Mouse (Mus musculus): ENCODE measurements at regions not wholly inside any gene's neighbourhood (a gene's known extent, or its start where the extent isn't known, plus 50 kb on each side); places are given as distances from the start of the nearest gene placed in this dataset.

GRCm38 (mm10) chr1:23168504-23168903 is 66.5 kb upstream of the 4933415F23Rik start:
- no peak overlapping the region for H3K27ac ChIP-seq (ENCODE audit: control insufficient read depth, insufficient read depth, low read depth, low read length)
- no peak for TF ChIP-seq POLR2A (IDR thresholded peaks at IDR 0.05; ENCODE audit: control insufficient read depth, low read depth, low read length)
- no peak for TF ChIP-seq CTCF (IDR thresholded peaks at IDR 0.05; ENCODE audit: control insufficient read depth, insufficient read depth, insufficient replicate concordance, low read depth, low read length)
- H3K27me3 ChIP-seq (ENCODE audit: control insufficient read depth, insufficient read depth, low read length): no peaks in the 10 kb centered on the region
- no peaks in the 10 kb centered on the region for H3K4me1 ChIP-seq (ENCODE audit: control insufficient read depth, insufficient read depth, low read length)
- H3K36me3 ChIP-seq (ENCODE audit: control insufficient read depth, insufficient read depth, low read length): no peaks in the 10 kb centered on the region
- no peak overlapping the region for H3K4me3 ChIP-seq (ENCODE audit: control insufficient read depth, low read depth, low read length)

- no peaks in the 10 kb centered on the region for H3K27me3 ChIP-seq (ENCODE audit: control insufficient read depth, insufficient read depth, low read length)
- H3K27ac ChIP-seq (ENCODE audit: control insufficient read depth, insufficient read depth, low read depth, low read length): no peak overlapping the region
- H3K4me1 ChIP-seq (ENCODE audit: control insufficient read depth, insufficient read depth, low read length): no peaks in the 10 kb centered on the region
- no peak overlapping the region for H3K4me3 ChIP-seq (ENCODE audit: control insufficient read depth, low read depth, low read length)
- no peaks in the 10 kb centered on the region for H3K36me3 ChIP-seq (ENCODE audit: control insufficient read depth, insufficient read depth, low read length)
- no peak for TF ChIP-seq CTCF (IDR thresholded peaks at IDR 0.05; ENCODE audit: control insufficient read depth, insufficient read depth, insufficient replicate concordance, low read depth, low read length)
- no peak for TF ChIP-seq POLR2A (IDR thresholded peaks at IDR 0.05; ENCODE audit: control insufficient read depth, low read depth, low read length)
These were observed 61.4 kb upstream of the 4933415F23Rik start for GRCm38 (mm10) chr1:23163371-23163935.

DNA sequence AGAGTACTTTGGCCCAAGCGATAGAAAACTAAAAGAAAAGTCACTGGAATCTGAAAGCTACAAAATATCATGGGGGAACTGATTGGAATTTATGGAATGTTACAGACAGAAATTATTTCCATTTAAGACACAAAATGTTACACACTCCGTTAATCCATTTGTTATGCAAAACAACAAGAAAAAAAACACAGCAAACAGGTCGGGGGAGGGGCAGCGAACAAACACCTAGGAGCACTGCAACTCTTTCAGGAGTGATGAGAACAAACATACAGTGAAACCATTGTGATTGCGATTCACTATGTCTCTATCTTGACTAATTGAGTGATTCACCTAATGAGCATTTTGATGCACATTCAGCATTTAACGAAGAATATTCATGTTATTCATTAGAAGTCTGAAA is 60.7 kb upstream of the 4933415F23Rik start:
- no peak overlapping the region for H3K27ac ChIP-seq (ENCODE audit: control insufficient read depth, insufficient read depth, low read depth, low read length)
- no peaks in the 10 kb centered on the region for H3K27me3 ChIP-seq (ENCODE audit: control insufficient read depth, insufficient read depth, low read length)
- H3K4me3 ChIP-seq (ENCODE audit: control insufficient read depth, low read depth, low read length): no peak overlapping the region
- no peaks in the 10 kb centered on the region for H3K36me3 ChIP-seq (ENCODE audit: control insufficient read depth, insufficient read depth, low read length)
- H3K4me1 ChIP-seq (ENCODE audit: control insufficient read depth, insufficient read depth, low read length): no peaks in the 10 kb centered on the region
- TF ChIP-seq CTCF (IDR thresholded peaks at IDR 0.05; ENCODE audit: control insufficient read depth, insufficient read depth, insufficient replicate concordance, low read depth, low read length) (no peak), POLR2A (IDR thresholded peaks at IDR 0.05; ENCODE audit: control insufficient read depth, low read depth, low read length) (no peak)

Measured in testis, adult 2 months (tissue).